In the genomic region with DNA sequence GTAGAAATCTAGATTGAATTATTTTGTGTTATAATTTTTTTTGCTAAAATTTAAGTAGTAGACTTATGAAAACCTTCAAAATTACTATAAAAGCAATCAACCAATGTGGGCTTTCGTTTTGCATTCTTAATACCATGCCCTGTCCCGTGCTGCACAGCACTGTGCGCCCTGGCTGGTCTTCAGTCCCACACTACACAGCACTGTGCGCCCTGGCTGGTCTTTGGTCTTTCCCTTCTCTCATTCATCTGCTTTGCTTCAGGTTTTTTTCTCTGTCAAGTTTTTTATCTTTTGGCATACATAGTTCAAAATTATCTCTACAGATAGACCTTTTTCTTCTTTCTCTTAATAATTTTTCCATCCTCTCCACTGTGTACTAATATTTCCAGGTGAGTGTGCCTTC, we compare ENCODE assay signal across 15 mouse cellular contexts. TPM values are rescaled to one million over a fixed set of nuclear protein-coding genes. Genes with fewer than 3 reads are reported as not detected.
DNase-seq lines count a peak whose midpoint lies in the region.
"Had no signal": no experiment of that assay in that cellular context is flagged by ENCODE, and none has a peak within 500 bp of the region (broad histone marks: within the 10 kb centered on the region; RNA-seq: fewer than 3 reads in every experiment).

No protein-coding gene starts in this region.

- DNase-seq in adrenal gland, postnatal 25 days: peak; percentile 19
- no peak for DNase-seq in adrenal gland, adult 8-10 months
- DNase-seq in gastrocnemius, postnatal 4 days (ENCODE audit: low spot score in 2 of 2): peak; percentile 39 to 43
- DNase-seq in gastrocnemius, adult 8-10 months (ENCODE audit: low spot score in 2 of 2): no peak
- peak; percentile 14 for DNase-seq in layer of hippocampus, adult 9-11 months
- DNase-seq in layer of hippocampus, adult 18-20 months (ENCODE audit: low spot score in 2 of 2): no peak
- peak; percentile 12 for DNase-seq in thymus, postnatal 14 days
- DNase-seq in thymus, postnatal 25 days: no peak
- DNase-seq: adrenal gland, adult 2 months; cerebellum, adult 9-10 months; embryo, embryonic 11 days; kidney, adult 2 months; layer of hippocampus, postnatal 36 days; left cerebral cortex, postnatal 4 days; liver, postnatal 0 days had no signal

RNA-seq across cellular contexts. Expression of gene Fbxo8, which starts 30.0 kb away (rescaled TPM):
- total RNA-seq in adrenal gland, postnatal 25 days (2021): 53.2 and 57.3 TPM in 2 replicates
- 10 to 100 TPM; 48.2 to 63.7 (median 53.0) TPM for total RNA-seq in adrenal gland, adult 8-10 months (2022)
- total RNA-seq in gastrocnemius, postnatal 4 days (2021): 10 to 100 TPM; 20.6 to 22.3 TPM
- total RNA-seq in gastrocnemius, adult 8-10 months (2022): 10 to 100 TPM; 29.9 to 35.6 (median 32.8) TPM
- 10 to 100 TPM; 25.6 to 31.4 TPM for total RNA-seq in layer of hippocampus, adult 18-20 months (2021)

RNA-seq across cellular contexts. Expression of gene Cep44, which starts 30.1 kb away (rescaled TPM):
- total RNA-seq in adrenal gland, postnatal 25 days (2021): 29.4 and 32.2 TPM in 2 replicates
- 10 to 100 TPM; 23.5 to 43.6 (median 28.4) TPM for total RNA-seq in adrenal gland, adult 8-10 months (2022)
- total RNA-seq in gastrocnemius, postnatal 4 days (2021): 10 to 100 TPM; 17.7 to 20.0 TPM
- 10 to 100 TPM in 1 of 4 experiments, 1 to 10 TPM in 3; 7.0 to 11.6 (median 8.8) TPM for total RNA-seq in gastrocnemius, adult 8-10 months (2022)
- 10 to 100 TPM; 19.0 to 20.4 TPM for total RNA-seq in layer of hippocampus, adult 18-20 months (2021)

Comparison
In these comparisons a context has a peak if more than half of its experiments do, and no peak if none do; other contexts are left out.
1. DNase-seq: peak in adrenal gland, postnatal 25 days (single experiment), gastrocnemius, postnatal 4 days (2 of 2), layer of hippocampus, adult 9-11 months (single experiment) and thymus, postnatal 14 days (single experiment); none in adrenal gland, adult 8-10 months (single experiment), gastrocnemius, adult 8-10 months (0 of 2), layer of hippocampus, adult 18-20 months (0 of 2) and thymus, postnatal 25 days (single experiment).